Mouse (Mus musculus) lung, embryonic 16.5 days (tissue): ENCODE measurements around the gene Xpa. TPM values are rescaled to one million over a fixed set of nuclear protein-coding genes. Genes with fewer than 3 reads are reported as not detected.

Source experiments
- ATAC-seq: fragments of 200-750 bp; cut with Nextera tagmentation; 2 replicates; pipeline ENCODE4 v1.8.0; 2017; ENCODE audit warnings: low read depth, mild to moderate bottlenecking, moderate library complexity
- H3K27ac ChIP-seq: fragments of 300-500 bp; sonication (generic); 2 replicates; pipeline ENCODE4 v1.5.1; 2014; ENCODE audit warnings: mild to moderate bottlenecking, control low read depth, low read length
- H3K27me3 ChIP-seq: fragments of 300-500 bp; sonication (generic); 2 replicates; pipeline ENCODE4 v1.6.1; 2014; ENCODE audit warnings: low read depth, low read length, mixed read lengths; ENCODE audit not compliant: control insufficient read depth, insufficient read depth
- H3K36me3 ChIP-seq: fragments of 300-500 bp; sonication (generic); 2 replicates; pipeline ENCODE4 v1.6.1; 2014; ENCODE audit warnings: low read length; ENCODE audit not compliant: control insufficient read depth, insufficient read depth
- H3K4me1 ChIP-seq: fragments of 300-500 bp; sonication (generic); replicated peaks from 2 replicates; pipeline ENCODE4 v1.6.1; 2014; ENCODE audit warnings: low read length, mixed read lengths; ENCODE audit not compliant: control insufficient read depth, insufficient read depth
- H3K4me2 ChIP-seq: fragments of 300-500 bp; sonication (generic); 2 replicates; pipeline ENCODE4 v1.6.1; 2014; ENCODE audit warnings: low read depth, low read length, control low read depth
- H3K4me3 ChIP-seq: fragments of 300-500 bp; sonication (generic); 2 replicates; pipeline ENCODE4 v1.5.1; 2014; ENCODE audit warnings: mild to moderate bottlenecking, low read length, control low read depth
- H3K9ac ChIP-seq: fragments of 300-500 bp; sonication (generic); 2 replicates; pipeline ENCODE4 v1.6.1; 2014; ENCODE audit warnings: low read length, control low read depth
- H3K9me3 ChIP-seq: fragments of 300-500 bp; sonication (generic); 2 replicates; pipeline ENCODE4 v1.6.1; 2016; ENCODE audit warnings: low read length; ENCODE audit not compliant: control insufficient read depth
- WGBS: fragments of 180-500 bp; shearing (Covaris S2); extraction: QIAGEN DNeasy Blood & Tissue Kit; methylation state at CpG from one replicate; pipeline ENCODE4 v1.1.7; 2014; 5-methylcytosine and 5-hydroxymethylcytosine counted together
- polyA plus RNA-seq: library from polyadenylated mRNA; unstranded; fragments of >200 nt; fragmentation: Nextera tagmentation; extraction: Ambion mirVana; gene quantifications from 2 replicates; pipeline ENCODE4 v1.2.1, GENCODE M21; 2015

The Xpa gene
- polyA plus RNA-seq, 1 experiment from 2014 or later, result 16.5 TPM

- H3K4me1 ChIP-seq, result no peaks in the 10 kb centered on the region; the same call in 1 of the 2 replicates
- H3K27ac ChIP-seq, result no peak overlapping the region
- ATAC-seq, result peak; percentile 26; the same call in 1 of the 2 replicates
- no peak overlapping the region for H3K4me3 ChIP-seq
- H3K36me3 ChIP-seq, result peaks cover 22% of the 10 kb centered on the region
- H3K27me3 ChIP-seq, result no peaks in the 10 kb centered on the region
- WGBS, result 49% methylated on average over 3 of the region's 3 CpGs
- no peaks in the 10 kb centered on the region for H3K9me3 ChIP-seq
- no peak overlapping the region for H3K4me2 ChIP-seq
- no peak overlapping the region for H3K9ac ChIP-seq
Measured at GRCm38 (mm10) chr4:46111361-46111760, 84.8 kb downstream of the Xpa start.

DNA sequence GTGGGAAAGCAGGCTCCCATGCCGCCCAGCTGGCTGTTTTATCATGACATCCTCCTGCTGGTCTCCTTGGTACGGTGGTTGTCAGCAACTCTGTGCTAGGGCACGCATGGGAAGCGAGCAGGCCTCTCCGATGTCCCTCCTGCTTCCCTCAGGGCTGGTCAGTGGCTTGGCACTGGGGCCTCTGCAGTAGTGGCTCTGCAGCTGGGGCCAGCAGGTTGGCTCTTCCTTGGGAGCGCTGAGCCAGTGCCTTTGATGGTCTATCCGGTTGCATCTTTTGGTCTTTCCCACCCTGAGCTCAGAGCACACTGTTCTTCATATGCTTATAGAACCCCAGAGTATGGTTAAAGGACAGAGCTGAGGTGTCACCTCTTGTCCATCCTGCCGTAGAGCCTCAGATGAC lies 86.0 kb downstream of the Xpa start:
- no peaks in the 10 kb centered on the region for H3K27me3 ChIP-seq
- H3K27ac ChIP-seq, result no peak overlapping the region
- peaks cover 11% of the 10 kb centered on the region for H3K36me3 ChIP-seq
- H3K4me2 ChIP-seq, result no peak overlapping the region
- no peak overlapping the region for H3K4me3 ChIP-seq
- no peak for ATAC-seq
- no peak overlapping the region for H3K9ac ChIP-seq
- 88% methylated on average over 8 of the region's 8 CpGs for WGBS
- H3K9me3 ChIP-seq, result no peaks in the 10 kb centered on the region
- no peaks in the 10 kb centered on the region; the same call in 1 of the 2 replicates for H3K4me1 ChIP-seq

Other genes with a start within 250 kb of the Xpa start
- gene Tdrd7, start 231.0 kb downstream of the Xpa start, polyA plus RNA-seq, result 18.8 and 21.5 TPM in 2 replicates
- 10.8 and 11.4 TPM in 2 replicates for gene Tmod1, start 157.4 kb downstream of the Xpa start, polyA plus RNA-seq
- gene Ncbp1, start 57.7 kb downstream of the Xpa start, polyA plus RNA-seq, result 57.9 and 64.5 TPM in 2 replicates
- 38.9 and 41.4 TPM in 2 replicates for gene Tstd2, start 57.6 kb downstream of the Xpa start, polyA plus RNA-seq
- gene Foxe1, start 147.3 kb upstream of the Xpa start, polyA plus RNA-seq, result not detected in 2 replicates
- gene Trmo, start 193.1 kb upstream of the Xpa start, polyA plus RNA-seq, result 10.8 and 12.2 TPM in 2 replicates
- gene Hemgn, start 217.2 kb upstream of the Xpa start, polyA plus RNA-seq, result 1.1 and 4.3 TPM in 2 replicates